Mouse (Mus musculus) megakaryocyte, embryonic 14.5 days (primary cell): ENCODE data around the gene Zfp606. TPM values are rescaled to one million over a fixed set of nuclear protein-coding genes. Genes with fewer than 3 reads are reported as not detected.
A peak's percentile ranks its signal among the peaks of the same experiment; 100 is the strongest.

Experiments
- H3K27me3 ChIP-seq: replicated peaks from 2 replicates; pipeline ENCODE3; 2012; ENCODE audit warnings: inconsistent platforms
- H3K36me3 ChIP-seq: replicated peaks from 2 replicates; pipeline ENCODE3; 2012; ENCODE audit warnings: low read length, inconsistent platforms, mixed read lengths
- H3K4me1 ChIP-seq: 2 replicates; pipeline ENCODE4 v1.6.1; 2012; ENCODE audit warnings: inconsistent platforms
- H3K4me3 ChIP-seq: replicated peaks from 2 replicates; pipeline ENCODE3; 2012; ENCODE audit warnings: moderate library complexity, mild to moderate bottlenecking, inconsistent platforms
- H3K9me3 ChIP-seq: 2 replicates; pipeline ENCODE4 v1.6.1; 2012; ENCODE audit warnings: inconsistent platforms
- FLI1 ChIP-seq: IDR thresholded peaks from 2 replicates; pipeline ENCODE4 v1.6.1; 2012; ENCODE audit warnings: low read length, inconsistent platforms, mixed read lengths
- GATA1 ChIP-seq: IDR thresholded peaks from 3 replicates; pipeline ENCODE4 v1.6.1; 2012; ENCODE audit warnings: mixed read lengths, low read length, inconsistent platforms, borderline replicate concordance
- polyA plus RNA-seq: library from polyadenylated mRNA; stranded (reverse); fragments of >175 nt; gene quantifications from 2 replicates; pipeline ENCODE4 v1.2.3, GENCODE M21; 2012; ENCODE audit warnings: low replicate concordance; ENCODE audit not compliant: insufficient read depth

Zfp606 gene
- polyA plus RNA-seq, result 1.1 and 1.3 TPM in 2 replicates

- TF ChIP-seq FLI1, result no peak
- TF ChIP-seq GATA1, result no peak
- peak within 1 kb of the TSS; percentile 99 for H3K4me3 ChIP-seq
- H3K36me3 ChIP-seq, result peaks cover 31% of the 10 kb centered on the region
- H3K27me3 ChIP-seq, result no peaks in the 10 kb centered on the region
- H3K4me1 ChIP-seq, result peaks cover 11% of the 10 kb centered on the region; the same call in 1 of the 2 replicates
- H3K9me3 ChIP-seq, result peaks cover 1% of the 10 kb centered on the region; the same call in 1 of the 2 replicates
Observed at GRCm38 (mm10) chr7:12478158-12479008, at the start of gene Zfp606. Zfp606 (plus strand) TSS chr7:12478293.

DNA sequence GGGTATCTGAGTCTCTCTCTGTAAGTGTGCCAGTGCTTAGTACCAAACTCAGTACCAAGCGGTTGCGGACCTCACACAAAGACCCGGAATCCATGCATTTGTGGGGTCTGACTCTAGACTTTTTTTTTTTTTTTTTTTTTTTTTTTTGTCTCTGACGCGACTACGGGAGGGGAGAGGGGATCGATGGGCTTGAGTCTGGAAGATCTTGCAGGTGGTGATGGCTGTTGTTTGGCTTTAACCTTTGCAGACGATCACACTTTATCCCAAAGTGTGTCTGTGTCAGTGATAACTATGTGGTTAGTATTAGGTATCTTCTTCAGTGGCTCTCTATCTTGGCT is 885 bp downstream of the Zfp606 start:
- Histone ChIP-seq H3K36me3 (peaks cover 37% of the 10 kb centered on the region), H3K4me3 (peak overlapping the region; percentile 99), H3K4me1 (peaks cover 11% of the 10 kb centered on the region; the same call in 1 of the 2 replicates), H3K9me3 (no peaks in the 10 kb centered on the region), H3K27me3 (no peaks in the 10 kb centered on the region)
- TF ChIP-seq GATA1 (no peak), FLI1 (no peak)

- Histone ChIP-seq H3K4me3 (peak overlapping the region; percentile 99), H3K9me3 (no peaks in the 10 kb centered on the region), H3K4me1 (peaks cover 11% of the 10 kb centered on the region; the same call in 1 of the 2 replicates), H3K36me3 (peaks cover 43% of the 10 kb centered on the region), H3K27me3 (no peaks in the 10 kb centered on the region)
- no peak for TF ChIP-seq GATA1
- TF ChIP-seq FLI1, result no peak
Observed at GRCm38 (mm10) chr7:12479525-12479924, 1.4 kb downstream of the Zfp606 start.

GRCm38 (mm10) chr7:12483771-12484170 is 5.7 kb downstream of the Zfp606 start:
- TF ChIP-seq FLI1 (no peak), GATA1 (no peak)
- Histone ChIP-seq H3K4me1 (peaks cover 8% of the 10 kb centered on the region; the same call in 1 of the 2 replicates), H3K36me3 (peaks cover 85% of the 10 kb centered on the region), H3K27me3 (no peaks in the 10 kb centered on the region), H3K4me3 (no peak overlapping the region), H3K9me3 (peaks cover 9% of the 10 kb centered on the region)

GRCm38 (mm10) chr7:12485956-12486355 is 7.9 kb downstream of the Zfp606 start:
- TF ChIP-seq GATA1 (no peak), FLI1 (no peak)
- Histone ChIP-seq H3K27me3 (no peaks in the 10 kb centered on the region), H3K9me3 (peaks cover 24% of the 10 kb centered on the region), H3K36me3 (peaks cover 97% of the 10 kb centered on the region), H3K4me3 (no peak overlapping the region), H3K4me1 (no peaks in the 10 kb centered on the region)

GRCm38 (mm10) chr7:12486691-12487090 is 8.6 kb downstream of the Zfp606 start:
- peaks cover 97% of the 10 kb centered on the region for H3K36me3 ChIP-seq
- H3K27me3 ChIP-seq, result no peaks in the 10 kb centered on the region
- H3K9me3 ChIP-seq, result peaks cover 31% of the 10 kb centered on the region
- TF ChIP-seq FLI1 (no peak), GATA1 (no peak)
- no peaks in the 10 kb centered on the region for H3K4me1 ChIP-seq
- H3K4me3 ChIP-seq, result no peak overlapping the region

DNA sequence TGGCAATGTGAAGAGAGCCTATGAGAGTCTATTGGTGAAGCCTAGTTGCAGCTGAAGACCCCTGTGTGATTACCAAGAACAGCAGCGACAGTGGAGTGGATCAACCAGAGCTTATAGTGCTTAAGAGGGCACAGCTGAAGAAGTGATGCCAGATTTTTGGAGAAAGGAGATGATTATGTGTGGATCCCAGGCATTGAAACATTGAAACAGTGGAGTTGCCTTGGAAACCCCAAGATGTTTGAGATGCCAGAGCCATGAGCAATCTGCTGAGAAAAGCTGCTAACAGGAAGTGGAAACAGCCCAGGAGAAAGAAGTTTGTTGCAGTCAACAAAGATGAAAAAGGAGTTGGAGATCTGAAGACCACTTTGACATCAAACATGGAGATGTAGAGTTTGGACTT is 32.8 kb downstream of the Zfp606 start:
- H3K27me3 ChIP-seq, result no peaks in the 10 kb centered on the region
- H3K9me3 ChIP-seq, result peaks cover 12% of the 10 kb centered on the region
- TF ChIP-seq FLI1, result no peak
- TF ChIP-seq GATA1, result no peak
- H3K4me3 ChIP-seq, result no peak overlapping the region
- no peaks in the 10 kb centered on the region for H3K4me1 ChIP-seq
- no peaks in the 10 kb centered on the region for H3K36me3 ChIP-seq

DNA sequence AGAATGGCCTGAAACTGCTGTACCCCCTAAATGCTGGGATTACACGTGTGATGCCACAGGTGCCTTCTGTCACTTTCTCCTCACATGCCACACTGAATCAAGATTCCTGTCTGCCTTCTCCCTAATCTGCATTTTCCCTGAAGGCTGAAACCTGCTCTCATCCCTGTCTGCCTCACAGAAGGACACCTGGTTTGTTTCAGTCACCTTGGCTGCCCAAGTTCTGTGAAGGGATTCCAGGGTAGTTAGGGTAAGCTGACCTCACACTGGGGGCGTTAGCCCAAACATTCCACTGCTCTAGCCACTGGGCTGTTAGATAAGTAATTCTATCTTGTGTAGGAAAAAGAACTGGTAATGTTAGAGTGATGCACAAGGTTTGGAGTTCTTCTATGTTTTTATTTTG is 34.1 kb downstream of the Zfp606 start, which contains the start of gene 2900092C05Rik:
TSS of gene 2900092C05Rik (plus strand) at position 301 of the 400 bp plus-strand sequence.
- H3K27me3 ChIP-seq, result no peaks in the 10 kb centered on the region
- no peak for TF ChIP-seq FLI1
- no peak for TF ChIP-seq GATA1
- no peak within 1 kb of the TSS for H3K4me3 ChIP-seq
- peaks cover 11% of the 10 kb centered on the region for H3K9me3 ChIP-seq
- H3K36me3 ChIP-seq, result no peaks in the 10 kb centered on the region
- H3K4me1 ChIP-seq, result no peaks in the 10 kb centered on the region

Other genes with a start within 250 kb of the Zfp606 start
- gene Vmn1r81, start 210.0 kb upstream of the Zfp606 start, polyA plus RNA-seq, result not detected in 2 replicates
- not detected in 2 replicates for gene Vmn1r82, start 177.9 kb upstream of the Zfp606 start, polyA plus RNA-seq
- not detected in 2 replicates for gene Vmn1r83, start 148.8 kb upstream of the Zfp606 start, polyA plus RNA-seq
- gene Vmn1r84, start 109.0 kb upstream of the Zfp606 start, polyA plus RNA-seq, result 2.0 TPM in 1 of 2 replicates, not detected in the other
- gene Zfp551, start 55.5 kb upstream of the Zfp606 start, polyA plus RNA-seq, result not detected in 2 replicates
- not detected in 2 replicates for gene 2900092C05Rik, start 34.2 kb downstream of the Zfp606 start, polyA plus RNA-seq
- gene Vmn2r53, start 130.5 kb downstream of the Zfp606 start, polyA plus RNA-seq, result 0.10 TPM in 1 of 2 replicates, not detected in the other
- gene Vmn2r54, start 162.0 kb downstream of the Zfp606 start, polyA plus RNA-seq, result not detected in 2 replicates
- gene Vmn2r55, start 206.7 kb downstream of the Zfp606 start, polyA plus RNA-seq, result not detected in 2 replicates